Mouse (Mus musculus) midbrain, embryonic 15.5 days (tissue): ENCODE results near the gene B4galt5. TPM values are rescaled to one million over a fixed set of nuclear protein-coding genes. Genes with fewer than 3 reads are reported as not detected.

Experiments
- ATAC-seq: fragments of 200-750 bp; cut with Nextera tagmentation; replicated peaks from 2 replicates; pipeline ENCODE4 v1.8.0; 2017; ENCODE audit warnings: moderate TSS enrichment
- H3K27ac ChIP-seq: fragments of 300-500 bp; sonication (generic); 2 replicates; pipeline ENCODE4 v1.5.1; 2015; ENCODE audit warnings: mild to moderate bottlenecking, inconsistent platforms
- H3K27me3 ChIP-seq: fragments of 300-500 bp; sonication (generic); replicated peaks from 2 replicates; pipeline ENCODE4 v1.6.1; 2015; ENCODE audit warnings: inconsistent platforms
- H3K36me3 ChIP-seq: fragments of 300-500 bp; sonication (generic); replicated peaks from 2 replicates; pipeline ENCODE4 v1.6.1; 2015; ENCODE audit warnings: inconsistent platforms
- H3K4me1 ChIP-seq: fragments of 300-500 bp; sonication (generic); 2 replicates; pipeline ENCODE4 v1.6.1; 2015; ENCODE audit warnings: inconsistent platforms
- H3K4me2 ChIP-seq: fragments of 300-500 bp; sonication (generic); 2 replicates; pipeline ENCODE4 v1.6.1; 2015; ENCODE audit warnings: inconsistent platforms, mild to moderate bottlenecking, moderate library complexity
- H3K4me3 ChIP-seq: fragments of 300-500 bp; sonication (generic); 2 replicates; pipeline ENCODE4 v1.5.1; 2015; ENCODE audit warnings: mild to moderate bottlenecking, inconsistent platforms
- H3K9ac ChIP-seq: fragments of 300-500 bp; sonication (generic); 2 replicates; pipeline ENCODE4 v1.6.1; 2015; ENCODE audit warnings: mild to moderate bottlenecking, inconsistent platforms
- H3K9me3 ChIP-seq: fragments of 300-500 bp; sonication (generic); 2 replicates; pipeline ENCODE4 v1.6.1; 2016; ENCODE audit warnings: inconsistent platforms
- WGBS: fragments of 180-500 bp; shearing (Covaris S2); methylation state at CpG from one replicate; pipeline ENCODE4 v1.1.7; 2015; ENCODE audit warnings: mixed read lengths; 5-methylcytosine and 5-hydroxymethylcytosine counted together
- polyA plus RNA-seq: library from polyadenylated mRNA; unstranded; fragments of >200 nt; fragmentation: Nextera tagmentation; extraction: Ambion mirVana; gene quantifications from 2 replicates; pipeline ENCODE4 v1.2.1, GENCODE M21; 2015

The B4galt5 gene
- polyA plus RNA-seq, 1 experiment from 2014 or later = 28.3 TPM

- H3K4me3 ChIP-seq = no peak overlapping the region
- no peak for ATAC-seq
- no peaks in the 10 kb centered on the region for H3K27me3 ChIP-seq
- no peaks in the 10 kb centered on the region for H3K9me3 ChIP-seq
- H3K4me2 ChIP-seq = no peak overlapping the region
- no peak overlapping the region for H3K27ac ChIP-seq
- 47% methylated on average over 6 of the region's 6 CpGs for WGBS
- H3K4me1 ChIP-seq = peaks cover 30% of the 10 kb centered on the region
- H3K9ac ChIP-seq = no peak overlapping the region
- H3K36me3 ChIP-seq = no peaks in the 10 kb centered on the region
These were observed 6.1 kb downstream of the B4galt5 start for GRCm38 (mm10) chr2:167342876-167343275.

GRCm38 (mm10) chr2:167337580-167337979 is 11.4 kb downstream of the B4galt5 start:
- Histone ChIP-seq H3K9ac (no peak overlapping the region), H3K36me3 (no peaks in the 10 kb centered on the region), H3K9me3 (no peaks in the 10 kb centered on the region), H3K4me3 (no peak overlapping the region), H3K27ac (no peak overlapping the region), H3K4me2 (no peak overlapping the region), H3K4me1 (peaks cover 14% of the 10 kb centered on the region), H3K27me3 (no peaks in the 10 kb centered on the region)
- no peak for ATAC-seq
- WGBS = 54% methylated on average over 2 of the region's 2 CpGs

GRCm38 (mm10) chr2:167337214-167337512 is 11.8 kb downstream of the B4galt5 start:
- Histone ChIP-seq H3K9me3 (no peaks in the 10 kb centered on the region), H3K36me3 (no peaks in the 10 kb centered on the region), H3K4me2 (no peak overlapping the region), H3K4me1 (peaks cover 14% of the 10 kb centered on the region), H3K4me3 (no peak overlapping the region), H3K27me3 (no peaks in the 10 kb centered on the region), H3K9ac (no peak overlapping the region), H3K27ac (no peak overlapping the region)
- 63% methylated on average over 3 of the region's 3 CpGs for WGBS
- ATAC-seq = no peak

- Histone ChIP-seq H3K4me2 (no peak overlapping the region), H3K9me3 (no peaks in the 10 kb centered on the region), H3K27me3 (no peaks in the 10 kb centered on the region), H3K36me3 (no peaks in the 10 kb centered on the region), H3K9ac (no peak overlapping the region), H3K4me1 (peaks cover 17% of the 10 kb centered on the region), H3K27ac (no peak overlapping the region), H3K4me3 (no peak overlapping the region)
- no peak for ATAC-seq
- 66% methylated on average over 10 of the region's 10 CpGs for WGBS
These were observed 12.4 kb downstream of the B4galt5 start for GRCm38 (mm10) chr2:167336384-167337213.

GRCm38 (mm10) chr2:167335066-167335465 is 13.9 kb downstream of the B4galt5 start:
- no peak for ATAC-seq
- no peaks in the 10 kb centered on the region for H3K9me3 ChIP-seq
- peaks cover 30% of the 10 kb centered on the region for H3K4me1 ChIP-seq
- no peak overlapping the region for H3K4me3 ChIP-seq
- H3K36me3 ChIP-seq = no peaks in the 10 kb centered on the region
- no peak overlapping the region for H3K27ac ChIP-seq
- H3K4me2 ChIP-seq = no peak overlapping the region
- no peaks in the 10 kb centered on the region for H3K27me3 ChIP-seq
- H3K9ac ChIP-seq = no peak overlapping the region
- WGBS = 84% methylated on average over 9 of the region's 9 CpGs

GRCm38 (mm10) chr2:167334312-167334711 is 14.7 kb downstream of the B4galt5 start:
- Histone ChIP-seq H3K9ac (no peak overlapping the region), H3K4me2 (no peak overlapping the region), H3K36me3 (no peaks in the 10 kb centered on the region), H3K4me1 (peaks cover 30% of the 10 kb centered on the region), H3K27ac (no peak overlapping the region), H3K9me3 (no peaks in the 10 kb centered on the region), H3K27me3 (no peaks in the 10 kb centered on the region), H3K4me3 (no peak overlapping the region)
- WGBS = 95% methylated on average over 4 of the region's 4 CpGs
- ATAC-seq = no peak

- Histone ChIP-seq H3K27me3 (no peaks in the 10 kb centered on the region), H3K4me3 (no peak overlapping the region), H3K9me3 (no peaks in the 10 kb centered on the region), H3K4me1 (peaks cover 30% of the 10 kb centered on the region), H3K27ac (no peak overlapping the region), H3K36me3 (no peaks in the 10 kb centered on the region), H3K9ac (no peak overlapping the region), H3K4me2 (no peak overlapping the region)
- 83% methylated on average over 6 of the region's 6 CpGs for WGBS
- no peak for ATAC-seq
These were observed 15.5 kb downstream of the B4galt5 start for GRCm38 (mm10) chr2:167333450-167333849.

GRCm38 (mm10) chr2:167332336-167332987 is 16.5 kb downstream of the B4galt5 start:
- Histone ChIP-seq H3K4me1 (peaks cover 25% of the 10 kb centered on the region), H3K4me2 (no peak overlapping the region), H3K9me3 (no peaks in the 10 kb centered on the region), H3K27me3 (no peaks in the 10 kb centered on the region), H3K4me3 (no peak overlapping the region), H3K9ac (no peak overlapping the region), H3K27ac (no peak overlapping the region; the same call in 1 of the 2 replicates), H3K36me3 (no peaks in the 10 kb centered on the region)
- 72% methylated on average over 7 of the region's 7 CpGs for WGBS
- no peak for ATAC-seq

- no peak overlapping the region for H3K9ac ChIP-seq
- no peaks in the 10 kb centered on the region for H3K36me3 ChIP-seq
- 0 out of 2 replicates have a peak, but pooled peaks have one; percentile 24 for ATAC-seq
- no peak overlapping the region for H3K4me3 ChIP-seq
- no peak overlapping the region for H3K4me2 ChIP-seq
- no peaks in the 10 kb centered on the region for H3K27me3 ChIP-seq
- H3K9me3 ChIP-seq = no peaks in the 10 kb centered on the region
- peaks cover 18% of the 10 kb centered on the region for H3K4me1 ChIP-seq
- peak overlapping the region; percentile 18 for H3K27ac ChIP-seq
- WGBS = 30% methylated on average over 5 of the region's 5 CpGs
These were observed 17.5 kb downstream of the B4galt5 start for GRCm38 (mm10) chr2:167331432-167331921.

GRCm38 (mm10) chr2:167330581-167330980 is 18.4 kb downstream of the B4galt5 start:
- Histone ChIP-seq H3K27ac (no peak overlapping the region), H3K4me3 (no peak overlapping the region), H3K4me1 (peaks cover 18% of the 10 kb centered on the region), H3K9me3 (no peaks in the 10 kb centered on the region), H3K36me3 (no peaks in the 10 kb centered on the region), H3K4me2 (no peak overlapping the region), H3K9ac (0 out of 2 replicates have a peak overlapping the region, but pooled peaks have one; percentile 3), H3K27me3 (no peaks in the 10 kb centered on the region)
- 75% methylated on average over 5 of the region's 5 CpGs for WGBS
- no peak for ATAC-seq

- 95% methylated on average over 9 of the region's 9 CpGs for WGBS
- no peaks in the 10 kb centered on the region for H3K27me3 ChIP-seq
- no peak for ATAC-seq
- H3K9me3 ChIP-seq = no peaks in the 10 kb centered on the region
- H3K4me1 ChIP-seq = peaks cover 20% of the 10 kb centered on the region
- no peak overlapping the region for H3K27ac ChIP-seq
- H3K4me3 ChIP-seq = no peak overlapping the region
- no peak overlapping the region for H3K9ac ChIP-seq
- H3K4me2 ChIP-seq = no peak overlapping the region
- H3K36me3 ChIP-seq = no peaks in the 10 kb centered on the region
These were observed 19.3 kb downstream of the B4galt5 start for GRCm38 (mm10) chr2:167329478-167330262.

- Histone ChIP-seq H3K9ac (no peak overlapping the region), H3K9me3 (no peaks in the 10 kb centered on the region), H3K27me3 (no peaks in the 10 kb centered on the region), H3K4me2 (no peak overlapping the region), H3K4me3 (no peak overlapping the region), H3K36me3 (no peaks in the 10 kb centered on the region), H3K27ac (no peak overlapping the region), H3K4me1 (peaks cover 30% of the 10 kb centered on the region)
- WGBS = 89% methylated on average over 6 of the region's 6 CpGs
- no peak for ATAC-seq
These were observed 20.6 kb downstream of the B4galt5 start for GRCm38 (mm10) chr2:167328340-167328739.
